Mouse (Mus musculus): Measurements from ENCODE around the gene Otub2. TPM values are rescaled to one million over a fixed set of nuclear protein-coding genes. Genes with fewer than 3 reads are reported as not detected.

Otub2 gene
- total and polyA plus RNA-seq, 3 experiments, result 4.6 to 18.9 (median 15.2) TPM

DNA sequence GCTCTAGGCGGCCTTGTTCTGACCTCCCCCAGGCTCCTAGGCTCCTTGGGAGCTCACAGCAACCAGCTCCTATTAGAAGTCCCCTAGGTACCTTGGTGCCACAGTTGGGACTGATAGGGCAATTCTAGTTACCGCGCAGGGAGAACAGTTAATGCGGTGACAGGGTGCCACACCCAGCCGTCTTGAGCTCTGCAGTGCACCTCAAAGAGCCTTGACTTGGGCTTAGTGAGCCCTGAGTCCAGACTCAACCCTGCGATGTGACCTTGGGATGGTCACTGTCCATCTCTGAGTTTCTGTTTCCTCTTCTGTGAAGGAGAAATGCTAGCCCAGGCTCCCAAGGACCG is 20.2 kb upstream of the Otub2 start:
- no peak overlapping the region; the same call in 1 of the 2 replicates for H3K4me3 ChIP-seq (ENCODE audit: low read depth, low read length)
- H3K4me1 ChIP-seq (ENCODE audit: insufficient read depth, low read depth, low read length), result peaks cover 42% of the 10 kb centered on the region
- TF ChIP-seq CTCF (IDR thresholded peaks at IDR 0.05; ENCODE audit: low read depth, low read length), result no peak
- TF ChIP-seq GATA2 (IDR thresholded peaks at IDR 0.05; ENCODE audit: borderline replicate concordance, low read depth, low read length), result no peak
- no peak for TF ChIP-seq POLR2AphosphoS5 (IDR thresholded peaks at IDR 0.05; ENCODE audit: insufficient replicate concordance, low read depth, low read length)
- TF ChIP-seq GATA1 (IDR thresholded peaks at IDR 0.05; ENCODE audit: borderline replicate concordance, low read length), result no peak
- no peak for TF ChIP-seq TAL1 (conservative IDR thresholded peaks at IDR 0.05; ENCODE audit: low read depth, low read length)
- peaks cover 66% of the 10 kb centered on the region for H3K27me3 ChIP-seq (ENCODE audit: insufficient read depth, low read length)
- no peaks in the 10 kb centered on the region for H3K36me3 ChIP-seq (replicated peaks)
- DNase-seq (ENCODE audit: low spot score) (no peak), ATAC-seq (ENCODE audit: extremely low read depth, insufficient number of reproducible peaks, low FRiP score, poor library complexity, severe bottlenecking) (no peak)
- no peaks in the 10 kb centered on the region for H3K9me3 ChIP-seq (replicated peaks)

- Histone ChIP-seq H3K4me1 (ENCODE audit: insufficient read depth, low read depth, low read length) (peaks cover 47% of the 10 kb centered on the region), H3K9me3 (replicated peaks) (no peaks in the 10 kb centered on the region), H3K36me3 (replicated peaks) (no peaks in the 10 kb centered on the region), H3K27me3 (ENCODE audit: insufficient read depth, low read length) (peaks cover 62% of the 10 kb centered on the region), H3K4me3 (ENCODE audit: low read depth, low read length) (no peak overlapping the region)
- DNase-seq (ENCODE audit: low spot score), result no peak
- TF ChIP-seq CTCF (IDR thresholded peaks at IDR 0.05; ENCODE audit: low read depth, low read length), result no peak
- TF ChIP-seq POLR2AphosphoS5 (IDR thresholded peaks at IDR 0.05; ENCODE audit: insufficient replicate concordance, low read depth, low read length), result no peak
- no peak for TF ChIP-seq GATA1 (IDR thresholded peaks at IDR 0.05; ENCODE audit: borderline replicate concordance, low read length)
- TF ChIP-seq TAL1 (conservative IDR thresholded peaks at IDR 0.05; ENCODE audit: low read depth, low read length), result no peak
- ATAC-seq (ENCODE audit: extremely low read depth, insufficient number of reproducible peaks, low FRiP score, poor library complexity, severe bottlenecking), result no peak
These were observed 19.7 kb upstream of the Otub2 start for GRCm38 (mm10) chr12:103368777-103369176.

DNA sequence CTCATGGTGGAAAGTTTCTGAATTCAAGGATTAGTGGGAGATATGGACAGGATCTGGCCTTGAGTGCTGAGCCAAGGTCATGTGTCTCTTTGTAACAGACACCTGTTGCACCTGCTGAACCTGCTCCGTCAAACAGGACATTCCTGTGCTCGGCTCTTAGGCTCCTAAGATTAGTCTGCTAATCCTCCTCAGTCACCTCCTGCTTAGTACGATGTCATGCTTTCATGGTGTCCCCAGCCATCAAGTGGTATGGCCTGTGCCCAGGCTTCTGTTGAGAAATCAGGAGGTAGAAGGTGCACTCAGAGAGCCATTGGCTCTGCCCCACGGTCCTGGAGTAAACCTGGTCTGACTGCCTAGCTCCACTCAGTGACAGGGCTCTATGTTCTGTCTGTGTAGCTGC is 17.6 kb upstream of the Otub2 start:
- ATAC-seq (ENCODE audit: extremely low read depth, insufficient number of reproducible peaks, low FRiP score, poor library complexity, severe bottlenecking) (no peak), DNase-seq (ENCODE audit: low spot score) (no peak)
- TF ChIP-seq TAL1 (conservative IDR thresholded peaks at IDR 0.05; ENCODE audit: low read depth, low read length) (no peak), GATA2 (IDR thresholded peaks at IDR 0.05; ENCODE audit: borderline replicate concordance, low read depth, low read length) (no peak), POLR2AphosphoS5 (IDR thresholded peaks at IDR 0.05; ENCODE audit: insufficient replicate concordance, low read depth, low read length) (no peak), GATA1 (IDR thresholded peaks at IDR 0.05; ENCODE audit: borderline replicate concordance, low read length) (no peak), CTCF (IDR thresholded peaks at IDR 0.05; ENCODE audit: low read depth, low read length) (no peak)
- no peak overlapping the region for H3K4me3 ChIP-seq (ENCODE audit: low read depth, low read length)
- H3K36me3 ChIP-seq (replicated peaks), result no peaks in the 10 kb centered on the region
- H3K4me1 ChIP-seq (ENCODE audit: insufficient read depth, low read depth, low read length), result peaks cover 68% of the 10 kb centered on the region
- no peaks in the 10 kb centered on the region for H3K9me3 ChIP-seq (replicated peaks)
- peaks cover 48% of the 10 kb centered on the region for H3K27me3 ChIP-seq (ENCODE audit: insufficient read depth, low read length)

- no peak for ATAC-seq (ENCODE audit: extremely low read depth, insufficient number of reproducible peaks, low FRiP score, poor library complexity, severe bottlenecking)
- Histone ChIP-seq H3K36me3 (replicated peaks) (no peaks in the 10 kb centered on the region), H3K4me1 (ENCODE audit: insufficient read depth, low read depth, low read length) (peaks cover 76% of the 10 kb centered on the region), H3K4me3 (ENCODE audit: low read depth, low read length) (no peak overlapping the region), H3K27me3 (ENCODE audit: insufficient read depth, low read length) (peaks cover 39% of the 10 kb centered on the region), H3K9me3 (replicated peaks) (no peaks in the 10 kb centered on the region)
- peak; percentile 63 for DNase-seq (ENCODE audit: low spot score)
- TF ChIP-seq CTCF (IDR thresholded peaks at IDR 0.05; ENCODE audit: low read depth, low read length) (peak; percentile 99), POLR2AphosphoS5 (IDR thresholded peaks at IDR 0.05; ENCODE audit: insufficient replicate concordance, low read depth, low read length) (no peak)
These were observed 16.8 kb upstream of the Otub2 start for GRCm38 (mm10) chr12:103371711-103372110.

- ATAC-seq (ENCODE audit: extremely low read depth, insufficient number of reproducible peaks, low FRiP score, poor library complexity, severe bottlenecking), result peak; percentile 86
- Histone ChIP-seq H3K36me3 (replicated peaks) (no peaks in the 10 kb centered on the region), H3K4me1 (ENCODE audit: insufficient read depth, low read depth, low read length) (peaks cover 78% of the 10 kb centered on the region), H3K4me3 (ENCODE audit: low read depth, low read length) (peak overlapping the region; percentile 61; the same call in 1 of the 2 replicates), H3K9me3 (replicated peaks) (no peaks in the 10 kb centered on the region), H3K27me3 (ENCODE audit: insufficient read depth, low read length) (peaks cover 20% of the 10 kb centered on the region)
- peak; percentile 78 for DNase-seq (ENCODE audit: low spot score)
- TF ChIP-seq POLR2AphosphoS5 (IDR thresholded peaks at IDR 0.05; ENCODE audit: insufficient replicate concordance, low read depth, low read length), result 0 out of 2 replicates have a peak, but pooled peaks have one; percentile 32
- TF ChIP-seq TAL1 (conservative IDR thresholded peaks at IDR 0.05; ENCODE audit: low read depth, low read length), result peak; percentile 84
- TF ChIP-seq GATA1 (IDR thresholded peaks at IDR 0.05; ENCODE audit: borderline replicate concordance, low read length), result no peak
- no peak for TF ChIP-seq CTCF (IDR thresholded peaks at IDR 0.05; ENCODE audit: low read depth, low read length)
- TF ChIP-seq GATA2 (IDR thresholded peaks at IDR 0.05; ENCODE audit: borderline replicate concordance, low read depth, low read length), result no peak
These were observed 14.8 kb upstream of the Otub2 start for GRCm38 (mm10) chr12:103373530-103374236.

- ATAC-seq (ENCODE audit: extremely low read depth, insufficient number of reproducible peaks, low FRiP score, poor library complexity, severe bottlenecking) (no peak), DNase-seq (ENCODE audit: low spot score) (no peak)
- Histone ChIP-seq H3K36me3 (replicated peaks) (no peaks in the 10 kb centered on the region), H3K4me3 (ENCODE audit: low read depth, low read length) (no peak overlapping the region), H3K9me3 (replicated peaks) (no peaks in the 10 kb centered on the region), H3K4me1 (ENCODE audit: insufficient read depth, low read depth, low read length) (peaks cover 72% of the 10 kb centered on the region), H3K27me3 (ENCODE audit: insufficient read depth, low read length) (peaks cover under 1% of the 10 kb centered on the region)
- no peak for TF ChIP-seq GATA1 (IDR thresholded peaks at IDR 0.05; ENCODE audit: borderline replicate concordance, low read length)
These were observed 12.4 kb upstream of the Otub2 start for GRCm38 (mm10) chr12:103376124-103376523.

GRCm38 (mm10) chr12:103376774-103377173 is 11.7 kb upstream of the Otub2 start:
- TF ChIP-seq GATA2 (IDR thresholded peaks at IDR 0.05; ENCODE audit: borderline replicate concordance, low read depth, low read length) (no peak), CTCF (IDR thresholded peaks at IDR 0.05; ENCODE audit: low read depth, low read length) (no peak), GATA1 (IDR thresholded peaks at IDR 0.05; ENCODE audit: borderline replicate concordance, low read length) (no peak)
- no peak for ATAC-seq (ENCODE audit: extremely low read depth, insufficient number of reproducible peaks, low FRiP score, poor library complexity, severe bottlenecking)

More at GRCm38 (mm10) chr12:103376774-103377173, 11.7 kb upstream of the Otub2 start:
- Histone ChIP-seq H3K4me1 (ENCODE audit: insufficient read depth, low read depth, low read length) (peaks cover 68% of the 10 kb centered on the region), H3K4me3 (ENCODE audit: low read depth, low read length) (no peak overlapping the region), H3K27me3 (ENCODE audit: insufficient read depth, low read length) (no peaks in the 10 kb centered on the region), H3K36me3 (replicated peaks) (no peaks in the 10 kb centered on the region), H3K9me3 (replicated peaks) (no peaks in the 10 kb centered on the region)
- peak; percentile 41 for DNase-seq (ENCODE audit: low spot score)

Data from G1E (cell line).